Mouse (Mus musculus): ENCODE results near the gene Dalrd3. TPM values are rescaled to one million over a fixed set of nuclear protein-coding genes. Genes with fewer than 3 reads are reported as not detected.
"Not testable (repeated sequence)": the region's sequence is repeated elsewhere in the genome, so short reads cannot be mapped to it uniquely, and the experiment has no call there.

The Dalrd3 gene
- total and polyA plus RNA-seq, 3 experiments = 85.8 to 126 TPM; not detected in 1

DNA sequence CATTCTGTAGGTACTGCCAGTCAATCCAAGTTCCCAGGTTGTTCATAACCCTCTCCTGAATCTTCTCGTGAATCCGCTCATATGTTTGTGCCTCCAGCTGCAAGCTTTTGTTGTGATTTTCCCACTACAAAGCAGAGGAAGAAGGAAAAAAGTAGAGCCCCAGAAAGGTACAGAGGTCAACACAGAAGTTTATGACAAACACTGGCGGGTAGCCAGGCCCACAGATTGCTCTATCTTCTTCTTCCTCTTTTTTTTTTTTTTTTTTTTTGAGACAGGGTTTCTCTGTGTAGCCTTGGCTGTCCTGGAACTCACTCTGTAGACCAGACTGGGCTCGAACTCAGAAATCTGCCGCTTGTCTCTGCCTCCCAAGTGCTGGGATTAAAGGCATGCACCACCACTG, 38.2 kb downstream of the Dalrd3 start:
- DNase-seq (ENCODE audit: low read depth, low spot score) = peak; percentile 86
- not testable (repeated sequence) for H3K27ac ChIP-seq (ENCODE audit: control insufficient read depth, low read depth, low read length); H3K4me1 ChIP-seq (ENCODE audit: control insufficient read depth in 1 of 2, insufficient read depth in 2 of 2, low read length in 2 of 2); H3K9me3 ChIP-seq (replicated peaks; ENCODE audit: insufficient read depth, low read length); H3K9ac ChIP-seq (ENCODE audit: control insufficient read depth, low read depth, low read length, poor library complexity, severe bottlenecking); H3K27me3 ChIP-seq (ENCODE audit: control insufficient read depth in 1 of 2, insufficient read depth in 2 of 2, low read length in 2 of 2); H3K4me3 ChIP-seq (ENCODE audit: control insufficient read depth in 1 of 2, insufficient read depth in 1 of 2, low read depth in 2 of 2, low read length in 2 of 2); H3K79me2 ChIP-seq (ENCODE audit: control insufficient read depth, insufficient read depth, low read length, poor library complexity)
- TF ChIP-seq ZNF384 (IDR thresholded peaks at IDR 0.05; ENCODE audit: low read depth, low read length) (peak; percentile 97), SIN3A (IDR thresholded peaks at IDR 0.05; ENCODE audit: low read length) (0 out of 2 replicates have a peak, but pooled peaks have one; percentile 34), RCOR1 (IDR thresholded peaks at IDR 0.05; ENCODE audit: low read depth, low read length) (peak; percentile 92), GATA1 (IDR thresholded peaks at IDR 0.05; ENCODE audit: low read depth, low read length) (0 out of 2 replicates have a peak, but pooled peaks have one; percentile 26), EP300 (IDR thresholded peaks at IDR 0.05; ENCODE audit: low read depth in 1 of 2, low read length in 2 of 2) (peak; percentile 16 to 64; a peak in 2 of 4 replicates)
- peaks cover 14 to 28% of the 10 kb centered on the region in 2 experiments for H3K36me3 ChIP-seq (ENCODE audit: control insufficient read depth in 1 of 2, insufficient read depth in 2 of 2, low read length in 2 of 2)

DNA sequence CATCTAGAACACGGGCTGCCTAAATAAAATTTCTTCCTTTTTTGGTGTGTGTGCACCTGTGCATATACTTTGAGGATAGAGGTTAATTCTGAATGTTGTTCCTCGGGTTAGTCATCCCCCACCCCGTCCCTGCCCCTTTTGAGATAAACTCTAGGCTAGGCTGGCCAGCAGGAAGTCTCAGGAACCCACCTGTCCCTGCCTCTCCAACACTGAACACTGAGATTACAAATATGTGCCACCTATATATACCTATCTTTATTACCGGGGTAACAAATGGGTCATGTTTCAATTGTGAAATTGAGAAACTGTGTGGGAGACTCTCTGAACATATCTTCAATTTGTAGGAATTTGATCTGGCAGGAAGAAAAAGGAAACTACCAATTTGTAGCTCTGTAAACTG, 39.2 kb downstream of the Dalrd3 start:
- H3K27me3 ChIP-seq (ENCODE audit: control insufficient read depth in 1 of 2, insufficient read depth in 2 of 2, low read length in 2 of 2) = no peaks in the 10 kb centered on the region

DNA sequence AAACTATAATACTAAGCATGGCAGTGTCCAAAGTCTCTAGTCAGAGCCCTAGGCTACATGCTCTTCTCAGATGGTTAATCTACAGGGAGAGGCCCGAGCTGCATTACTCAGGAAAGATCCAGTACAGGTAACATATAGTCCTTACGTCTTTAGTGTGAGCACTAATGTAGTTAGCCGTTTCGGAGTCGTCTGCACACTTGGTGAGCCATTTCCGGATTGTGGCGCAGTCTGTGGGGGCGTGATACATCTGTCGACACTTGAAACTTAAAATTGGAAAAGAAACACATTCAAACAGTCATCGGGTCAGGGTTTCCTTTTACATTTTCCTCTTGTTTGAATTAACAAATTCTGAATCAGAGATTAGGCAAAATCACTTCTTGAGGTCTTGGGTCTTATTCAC, 41.8 kb downstream of the Dalrd3 start:
- Histone ChIP-seq H3K27ac (ENCODE audit: control insufficient read depth, low read depth, low read length) (no peak overlapping the region), H3K9ac (ENCODE audit: control insufficient read depth, low read depth, low read length, poor library complexity, severe bottlenecking) (no peak overlapping the region), H3K9me3 (replicated peaks; ENCODE audit: insufficient read depth, low read length) (no peaks in the 10 kb centered on the region), H3K27me3 (ENCODE audit: control insufficient read depth in 1 of 2, insufficient read depth in 2 of 2, low read length in 2 of 2) (no peaks in the 10 kb centered on the region), H3K4me1 (ENCODE audit: control insufficient read depth in 1 of 2, insufficient read depth in 2 of 2, low read length in 2 of 2) (peaks cover 2 to 9% of the 10 kb centered on the region in 2 experiments; a peak in 3 of 4 replicates), H3K79me2 (ENCODE audit: control insufficient read depth, insufficient read depth, low read length, poor library complexity) (no peaks in the 10 kb centered on the region), H3K4me3 (ENCODE audit: control insufficient read depth in 1 of 2, insufficient read depth in 1 of 2, low read depth in 2 of 2, low read length in 2 of 2) (no peak overlapping the region), H3K36me3 (ENCODE audit: control insufficient read depth in 1 of 2, insufficient read depth in 2 of 2, low read length in 2 of 2) (peaks cover 14 to 40% of the 10 kb centered on the region in 2 experiments)
- no peak for DNase-seq (ENCODE audit: low read depth, low spot score)
- TF ChIP-seq BHLHE40 (IDR thresholded peaks at IDR 0.05; ENCODE audit: borderline replicate concordance, low read depth, low read length) (no peak), CTCF (IDR thresholded peaks at IDR 0.05 in 2 of 3, conservative IDR thresholded peaks at IDR 0.05 in 1 of 3; ENCODE audit: control insufficient read depth in 1 of 3, insufficient read depth in 1 of 3, low read depth in 2 of 3, low read length in 3 of 3, poor library complexity in 1 of 3, severe bottlenecking in 1 of 3) (no peak), USF1 (IDR thresholded peaks at IDR 0.05; ENCODE audit: low read depth, low read length) (no peak), GATA1 (IDR thresholded peaks at IDR 0.05; ENCODE audit: low read depth, low read length) (no peak), KAT2A (conservative IDR thresholded peaks at IDR 0.05; ENCODE audit: low read depth, low read length) (no peak), POLR2AphosphoS2 (IDR thresholded peaks at IDR 0.05; ENCODE audit: low read length) (no peak), MYB (IDR thresholded peaks at IDR 0.05; ENCODE audit: low read depth, low read length) (no peak), CHD1 (IDR thresholded peaks at IDR 0.05; ENCODE audit: low read depth, low read length) (no peak), ETS1 (IDR thresholded peaks at IDR 0.05; ENCODE audit: low read depth, low read length) (no peak), MAX (IDR thresholded peaks at IDR 0.05; ENCODE audit: low read length) (no peak), MAFK (IDR thresholded peaks at IDR 0.05; ENCODE audit: borderline replicate concordance, low read depth, low read length) (no peak)

More for the DNA sequence above, 39.2 kb downstream of the Dalrd3 start:
- H3K9me3 ChIP-seq (replicated peaks; ENCODE audit: insufficient read depth, low read length) = no peaks in the 10 kb centered on the region
- no peak overlapping the region for H3K4me3 ChIP-seq (ENCODE audit: control insufficient read depth in 1 of 2, insufficient read depth in 1 of 2, low read depth in 2 of 2, low read length in 2 of 2)
- H3K36me3 ChIP-seq (ENCODE audit: control insufficient read depth in 1 of 2, insufficient read depth in 2 of 2, low read length in 2 of 2) = peaks cover 14 to 28% of the 10 kb centered on the region in 2 experiments
- peaks cover 2 to 9% of the 10 kb centered on the region in 2 experiments; a peak in 3 of 4 replicates for H3K4me1 ChIP-seq (ENCODE audit: control insufficient read depth in 1 of 2, insufficient read depth in 2 of 2, low read length in 2 of 2)
- no peak overlapping the region for H3K9ac ChIP-seq (ENCODE audit: control insufficient read depth, low read depth, low read length, poor library complexity, severe bottlenecking)
- no peaks in the 10 kb centered on the region for H3K79me2 ChIP-seq (ENCODE audit: control insufficient read depth, insufficient read depth, low read length, poor library complexity)
- no peak for TF ChIP-seq MAZ (IDR thresholded peaks at IDR 0.05; ENCODE audit: low read depth, low read length)
- TF ChIP-seq RCOR1 (IDR thresholded peaks at IDR 0.05; ENCODE audit: low read depth, low read length) = no peak
- TF ChIP-seq POLR2AphosphoS2 (IDR thresholded peaks at IDR 0.05; ENCODE audit: low read length) = no peak
- no peak for TF ChIP-seq BHLHE40 (IDR thresholded peaks at IDR 0.05; ENCODE audit: borderline replicate concordance, low read depth, low read length)
- DNase-seq (ENCODE audit: low read depth, low spot score) = no peak
- no peak overlapping the region for H3K27ac ChIP-seq (ENCODE audit: control insufficient read depth, low read depth, low read length)
